Mouse (Mus musculus): ENCODE results near the gene Mcidas.

Gene Mcidas

GRCm38 (mm10) chr13:113012683-113013082, 19.0 kb downstream of the Mcidas start:
- WGBS, result 48% methylated on average over 6 of the region's 6 CpGs

- 37% methylated on average over 20 of the region's 20 CpGs for WGBS
Measured at GRCm38 (mm10) chr13:113013174-113013953, 19.7 kb downstream of the Mcidas start.

GRCm38 (mm10) chr13:113021521-113021920, 27.9 kb downstream of the Mcidas start:
- WGBS, result 69% methylated on average over 2 of the region's 2 CpGs

- 81% methylated on average over 8 of the region's 8 CpGs for WGBS
Measured at GRCm38 (mm10) chr13:113022467-113022866, 28.8 kb downstream of the Mcidas start.

GRCm38 (mm10) chr13:113023274-113024143, 29.9 kb downstream of the Mcidas start:
- 87% methylated on average over 17 of the region's 17 CpGs for WGBS

GRCm38 (mm10) chr13:113031351-113031750, 37.7 kb downstream of the Mcidas start:
- 6% methylated on average over 7 of the region's 7 CpGs for WGBS

- WGBS, result 1% methylated on average over 40 of the region's 40 CpGs
Measured at GRCm38 (mm10) chr13:113031792-113032571, 38.3 kb downstream of the Mcidas start.

GRCm38 (mm10) chr13:113034271-113034886, 40.7 kb downstream of the Mcidas start:
- 16% methylated on average over 11 of the region's 11 CpGs for WGBS

GRCm38 (mm10) chr13:113034950-113035421, 41.3 kb downstream of the Mcidas start, which contains the start of gene Cdc20b:
Gene Cdc20b (plus strand): TSS chr13:113035111.
- WGBS, result 1% methylated on average over 46 of the region's 46 CpGs

GRCm38 (mm10) chr13:113035852-113036251, 42.2 kb downstream of the Mcidas start:
- 0% methylated on average over 4 of the region's 4 CpGs for WGBS

GRCm38 (mm10) chr13:113044876-113045275, 51.2 kb downstream of the Mcidas start:
- 80% methylated on average over 3 of the region's 3 CpGs for WGBS

- WGBS, result 44% methylated on average over 18 of the region's 18 CpGs
Measured at GRCm38 (mm10) chr13:113045458-113046110, 51.9 kb downstream of the Mcidas start.

- WGBS, result 2% methylated on average over 21 of the region's 21 CpGs
Measured at GRCm38 (mm10) chr13:113046211-113046883, 52.7 kb downstream of the Mcidas start, which contains the start of gene Gpx8. Gene Gpx8 (minus strand): TSS chr13:113046410.

- WGBS, result 70% methylated on average over 3 of the region's 3 CpGs
Measured at GRCm38 (mm10) chr13:113047647-113048046, 54.0 kb downstream of the Mcidas start.

All from cerebral cortex, adult 2 months (tissue).